Mouse (Mus musculus) neural tube, embryonic 10.5 days (tissue): ENCODE measurements around the gene Pkp2.

Source experiments
- DNase-seq: peaks from one replicate; pipeline ENCODE4 v3.0.0-alpha.2; 2017; ENCODE audit warnings: low spot score; ENCODE audit errors: extremely low spot score

Gene Pkp2

DNA sequence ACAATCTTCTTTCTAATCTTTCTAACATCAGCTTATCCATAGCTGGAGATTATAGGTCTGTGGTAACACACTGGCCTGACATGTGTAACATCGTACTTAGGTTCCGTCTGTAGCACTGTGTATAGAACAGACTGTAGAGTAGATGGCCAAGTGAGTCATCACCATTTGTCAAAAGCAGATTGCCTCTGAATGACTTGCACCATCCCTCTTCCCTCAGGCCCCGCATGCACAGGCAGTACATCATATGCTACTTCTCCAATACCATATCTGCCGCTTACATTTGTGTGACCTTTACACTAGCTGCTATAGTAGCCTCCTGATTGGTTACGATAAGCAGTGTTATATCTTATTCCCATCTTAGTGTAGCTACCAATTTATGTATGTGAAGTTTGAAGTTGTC lies 47.8 kb downstream of the Pkp2 start:
- no peak for DNase-seq

GRCm38 (mm10) chr16:16261481-16261880 lies 48.4 kb downstream of the Pkp2 start:
- DNase-seq, result no peak

GRCm38 (mm10) chr16:16262436-16262835 lies 49.3 kb downstream of the Pkp2 start:
- DNase-seq, result no peak

DNA sequence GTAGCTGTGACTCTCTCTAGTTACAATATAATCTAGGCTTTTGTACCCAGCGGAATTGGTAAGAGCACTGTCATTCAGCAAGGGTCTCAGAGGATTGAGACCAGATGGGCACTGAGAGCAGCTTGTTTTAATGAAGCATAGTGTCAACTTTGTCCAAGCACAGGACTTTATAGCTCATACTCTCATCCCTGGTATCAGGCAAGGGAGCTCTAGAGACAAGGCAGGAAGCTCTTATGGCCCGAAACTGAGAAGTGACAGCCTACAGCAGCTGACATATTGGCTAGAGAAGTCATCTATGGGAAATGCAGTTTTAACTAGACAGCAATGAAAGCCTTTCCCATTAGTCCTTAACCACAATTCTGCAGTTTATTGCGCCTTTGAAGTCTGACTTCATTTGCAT lies 59.9 kb downstream of the Pkp2 start:
- DNase-seq, result no peak

- DNase-seq, result no peak
Observed at GRCm38 (mm10) chr16:16273752-16274151, 60.6 kb downstream of the Pkp2 start.

DNA sequence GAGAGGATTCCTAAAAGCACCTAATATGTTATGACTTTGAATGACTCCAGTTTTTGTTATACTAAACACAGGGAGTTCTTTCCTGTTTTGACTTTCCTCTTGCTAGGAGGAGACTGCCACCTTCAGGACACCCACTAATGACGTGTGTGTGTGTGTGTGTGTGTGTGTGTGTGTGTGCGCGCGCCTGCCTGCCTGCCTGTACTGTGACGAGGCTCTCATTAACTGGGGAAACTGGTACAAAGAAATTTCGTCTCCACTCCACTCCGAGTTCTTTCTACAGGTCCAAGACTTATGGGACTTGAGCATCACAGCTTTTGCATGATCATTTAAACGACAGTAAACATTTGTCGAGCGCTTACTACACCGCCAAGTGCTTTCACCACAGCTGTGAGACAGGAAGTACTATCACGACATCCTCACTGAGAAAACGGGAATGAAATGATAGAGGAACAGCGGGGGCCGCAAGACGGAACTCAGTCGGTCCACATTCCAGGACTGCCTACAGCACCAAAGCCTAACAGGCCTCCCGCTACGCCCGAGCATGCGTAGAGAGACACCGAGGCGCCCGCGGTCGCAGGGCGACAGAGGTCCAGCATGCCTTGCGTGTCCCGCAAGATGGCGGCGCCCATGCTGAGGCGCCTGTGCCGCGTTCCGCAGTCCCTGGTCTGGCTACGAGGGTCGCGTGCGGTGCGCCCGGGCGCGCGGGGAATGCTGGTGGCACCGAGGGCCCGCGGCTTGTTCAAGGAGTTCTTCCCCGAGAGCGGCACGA lies 89.4 kb downstream of the Pkp2 start, which contains the start of gene Yars2:
TSS of gene Yars2 (plus strand) at position 597 of the 769 bp plus-strand sequence.
- peak; percentile 91 for DNase-seq

GRCm38 (mm10) chr16:16303138-16303827 lies 90.2 kb downstream of the Pkp2 start:
- DNase-seq, result peak; percentile 74

DNA sequence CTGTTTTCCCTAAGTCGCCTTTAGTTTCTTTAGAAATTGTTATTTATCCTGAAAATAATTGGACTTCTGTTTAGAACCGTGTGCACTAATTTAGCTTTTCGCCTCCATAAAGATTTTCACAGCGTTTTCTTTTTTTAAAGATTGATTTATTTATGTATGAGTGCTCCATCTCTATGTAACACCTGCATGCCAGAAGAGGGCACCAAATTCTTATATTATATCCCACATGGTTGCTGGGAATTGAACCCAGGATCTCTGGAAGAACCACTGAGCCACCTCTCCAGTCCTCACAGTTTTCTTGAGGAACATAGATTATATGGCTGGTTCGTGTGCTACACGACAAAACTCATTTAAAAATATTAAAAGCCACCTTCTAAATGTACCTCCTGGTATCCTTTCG lies 90.8 kb downstream of the Pkp2 start:
- no peak for DNase-seq

DNA sequence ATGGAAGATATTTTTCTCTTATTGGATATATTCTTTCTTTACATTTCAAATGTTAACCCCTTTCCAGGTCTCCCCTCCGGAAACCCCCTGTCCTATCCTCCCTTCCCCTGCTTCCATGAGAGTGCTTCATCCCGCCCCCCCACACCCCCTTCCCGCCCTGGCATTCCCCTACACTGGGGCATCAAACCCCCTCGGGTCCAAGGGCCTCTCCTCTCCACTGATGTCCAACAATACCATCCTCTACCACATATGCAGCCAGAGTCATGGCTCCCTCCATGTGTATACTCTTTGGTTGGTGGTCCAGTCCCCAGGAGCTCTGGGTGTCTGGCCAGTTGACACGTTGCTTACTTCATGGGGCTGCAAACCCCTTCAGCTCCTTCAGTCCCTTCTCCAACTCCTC lies 98.2 kb downstream of the Pkp2 start:
- no peak for DNase-seq
